Mouse (Mus musculus): ENCODE measurements at regions not wholly inside any gene's neighbourhood (a gene's known extent, or its start where the extent isn't known, plus 50 kb on each side); places are given as distances from the start of the nearest gene placed in this dataset.

- WGBS, result 70% methylated on average over 8 of the region's 8 CpGs
- no peak overlapping the region for H3K4me3 ChIP-seq (ENCODE audit: extremely low read depth, insufficient read depth, insufficient read length)
- no peaks in the 10 kb centered on the region for H3K4me1 ChIP-seq (ENCODE audit: control insufficient read depth, insufficient read depth, insufficient read length)
- H3K27ac ChIP-seq (ENCODE audit: insufficient read depth, low read length), result no peak overlapping the region
- H3K36me3 ChIP-seq (ENCODE audit: control insufficient read depth, insufficient read depth, low read length), result no peaks in the 10 kb centered on the region
- DNase-seq (ENCODE audit: low read depth in 1 of 2, low spot score in 2 of 2), result no peak
- TF ChIP-seq POLR2A (IDR thresholded peaks at IDR 0.05; ENCODE audit: low read depth, low read length) (no peak), CTCF (IDR thresholded peaks at IDR 0.05; ENCODE audit: extremely low read depth, insufficient read depth, insufficient read length, insufficient replicate concordance) (no peak)
- no peaks in the 10 kb centered on the region for H3K27me3 ChIP-seq (ENCODE audit: control insufficient read depth, insufficient read depth, low read length)
Observed at GRCm38 (mm10) chr9:85496506-85497239, 169.5 kb upstream of the Tent5a start.

GRCm38 (mm10) chr9:85495056-85495455 is 167.9 kb upstream of the Tent5a start:
- DNase-seq (ENCODE audit: low read depth in 1 of 2, low spot score in 2 of 2), result no peak
- no peak for TF ChIP-seq CTCF (IDR thresholded peaks at IDR 0.05; ENCODE audit: extremely low read depth, insufficient read depth, insufficient read length, insufficient replicate concordance)
- no peak for TF ChIP-seq POLR2A (IDR thresholded peaks at IDR 0.05; ENCODE audit: low read depth, low read length)
- no peaks in the 10 kb centered on the region for H3K4me1 ChIP-seq (ENCODE audit: control insufficient read depth, insufficient read depth, insufficient read length)
- H3K4me3 ChIP-seq (ENCODE audit: extremely low read depth, insufficient read depth, insufficient read length), result no peak overlapping the region
- no peak overlapping the region for H3K27ac ChIP-seq (ENCODE audit: insufficient read depth, low read length)
- no peaks in the 10 kb centered on the region for H3K36me3 ChIP-seq (ENCODE audit: control insufficient read depth, insufficient read depth, low read length)
- no peaks in the 10 kb centered on the region for H3K27me3 ChIP-seq (ENCODE audit: control insufficient read depth, insufficient read depth, low read length)
- 87% methylated on average over 4 of the region's 4 CpGs for WGBS

- no peak for TF ChIP-seq CTCF (IDR thresholded peaks at IDR 0.05; ENCODE audit: extremely low read depth, insufficient read depth, insufficient read length, insufficient replicate concordance)
- TF ChIP-seq POLR2A (IDR thresholded peaks at IDR 0.05; ENCODE audit: low read depth, low read length), result no peak
- no peaks in the 10 kb centered on the region for H3K27me3 ChIP-seq (ENCODE audit: control insufficient read depth, insufficient read depth, low read length)
- H3K4me1 ChIP-seq (ENCODE audit: control insufficient read depth, insufficient read depth, insufficient read length), result no peaks in the 10 kb centered on the region
- H3K36me3 ChIP-seq (ENCODE audit: control insufficient read depth, insufficient read depth, low read length), result no peaks in the 10 kb centered on the region
- WGBS, result 91% methylated on average over 4 of the region's 4 CpGs
- H3K27ac ChIP-seq (ENCODE audit: insufficient read depth, low read length), result no peak overlapping the region
- no peak overlapping the region for H3K4me3 ChIP-seq (ENCODE audit: extremely low read depth, insufficient read depth, insufficient read length)
- no peak for DNase-seq (ENCODE audit: low read depth in 1 of 2, low spot score in 2 of 2)
Observed at GRCm38 (mm10) chr9:85493760-85494159, 166.6 kb upstream of the Tent5a start.

- no peak for TF ChIP-seq POLR2A (IDR thresholded peaks at IDR 0.05; ENCODE audit: low read depth, low read length)
- no peak for TF ChIP-seq CTCF (IDR thresholded peaks at IDR 0.05; ENCODE audit: extremely low read depth, insufficient read depth, insufficient read length, insufficient replicate concordance)
- no peaks in the 10 kb centered on the region for H3K27me3 ChIP-seq (ENCODE audit: control insufficient read depth, insufficient read depth, low read length)
- no peaks in the 10 kb centered on the region for H3K36me3 ChIP-seq (ENCODE audit: control insufficient read depth, insufficient read depth, low read length)
- H3K4me3 ChIP-seq (ENCODE audit: extremely low read depth, insufficient read depth, insufficient read length), result no peak overlapping the region
- H3K27ac ChIP-seq (ENCODE audit: insufficient read depth, low read length), result no peak overlapping the region
- DNase-seq (ENCODE audit: low read depth in 1 of 2, low spot score in 2 of 2), result no peak
- H3K4me1 ChIP-seq (ENCODE audit: control insufficient read depth, insufficient read depth, insufficient read length), result no peaks in the 10 kb centered on the region
- WGBS, result 90% methylated on average over 3 of the region's 3 CpGs
Observed at GRCm38 (mm10) chr9:85490367-85490766, 163.2 kb upstream of the Tent5a start.

- DNase-seq (ENCODE audit: low read depth in 1 of 2, low spot score in 2 of 2), result no peak
- TF ChIP-seq POLR2A (IDR thresholded peaks at IDR 0.05; ENCODE audit: low read depth, low read length), result no peak
- no peak for TF ChIP-seq CTCF (IDR thresholded peaks at IDR 0.05; ENCODE audit: extremely low read depth, insufficient read depth, insufficient read length, insufficient replicate concordance)
Observed at GRCm38 (mm10) chr9:85487915-85488314, 160.8 kb upstream of the Tent5a start.

GRCm38 (mm10) chr9:85487052-85487668 is 160.0 kb upstream of the Tent5a start:
- H3K4me1 ChIP-seq (ENCODE audit: control insufficient read depth, insufficient read depth, insufficient read length), result no peaks in the 10 kb centered on the region
- no peaks in the 10 kb centered on the region for H3K36me3 ChIP-seq (ENCODE audit: control insufficient read depth, insufficient read depth, low read length)
- no peaks in the 10 kb centered on the region for H3K27me3 ChIP-seq (ENCODE audit: control insufficient read depth, insufficient read depth, low read length)
- no peak for TF ChIP-seq POLR2A (IDR thresholded peaks at IDR 0.05; ENCODE audit: low read depth, low read length)
- no peak for TF ChIP-seq CTCF (IDR thresholded peaks at IDR 0.05; ENCODE audit: extremely low read depth, insufficient read depth, insufficient read length, insufficient replicate concordance)
- H3K27ac ChIP-seq (ENCODE audit: insufficient read depth, low read length), result no peak overlapping the region
- H3K4me3 ChIP-seq (ENCODE audit: extremely low read depth, insufficient read depth, insufficient read length), result no peak overlapping the region
- DNase-seq (ENCODE audit: low read depth in 1 of 2, low spot score in 2 of 2), result no peak
- WGBS, result 83% methylated on average over 3 of the region's 3 CpGs

More at GRCm38 (mm10) chr9:85487915-85488314, 160.8 kb upstream of the Tent5a start:
- Histone ChIP-seq H3K27me3 (ENCODE audit: control insufficient read depth, insufficient read depth, low read length) (no peaks in the 10 kb centered on the region), H3K36me3 (ENCODE audit: control insufficient read depth, insufficient read depth, low read length) (no peaks in the 10 kb centered on the region), H3K4me1 (ENCODE audit: control insufficient read depth, insufficient read depth, insufficient read length) (no peaks in the 10 kb centered on the region), H3K4me3 (ENCODE audit: extremely low read depth, insufficient read depth, insufficient read length) (no peak overlapping the region), H3K27ac (ENCODE audit: insufficient read depth, low read length) (no peak overlapping the region)
- WGBS, result 66% methylated on average over 2 of the region's 2 CpGs

- Histone ChIP-seq H3K27me3 (ENCODE audit: control insufficient read depth, insufficient read depth, low read length) (no peaks in the 10 kb centered on the region), H3K27ac (ENCODE audit: insufficient read depth, low read length) (no peak overlapping the region), H3K36me3 (ENCODE audit: control insufficient read depth, insufficient read depth, low read length) (no peaks in the 10 kb centered on the region), H3K4me3 (ENCODE audit: extremely low read depth, insufficient read depth, insufficient read length) (no peak overlapping the region), H3K4me1 (ENCODE audit: control insufficient read depth, insufficient read depth, insufficient read length) (no peaks in the 10 kb centered on the region)
- TF ChIP-seq POLR2A (IDR thresholded peaks at IDR 0.05; ENCODE audit: low read depth, low read length) (no peak), CTCF (IDR thresholded peaks at IDR 0.05; ENCODE audit: extremely low read depth, insufficient read depth, insufficient read length, insufficient replicate concordance) (no peak)
- no peak for DNase-seq (ENCODE audit: low read depth in 1 of 2, low spot score in 2 of 2)
- WGBS, result 100% methylated on average over 1 of the region's 1 CpGs
Observed at GRCm38 (mm10) chr9:85485749-85486148, 158.6 kb upstream of the Tent5a start.

Measured in spleen, adult 2 months (tissue).